Mouse (Mus musculus) lung, adult 2 months (tissue): ENCODE measurements around the gene Gfod2. TPM values are rescaled to one million over a fixed set of nuclear protein-coding genes. Genes with fewer than 3 reads are reported as not detected.

Experiments
- DNase-seq: peaks from one replicate; pipeline ENCODE4 v3.0.0; 2022
- H3K4me1 ChIP-seq: fragments of 200-500 bp; 2 replicates; pipeline ENCODE4 v1.6.1; 2011; ENCODE audit warnings: low read length; ENCODE audit not compliant: control insufficient read depth, insufficient read depth
- H3K4me3 ChIP-seq: fragments of 200-500 bp; replicated peaks from 2 replicates; pipeline ENCODE3; 2011; ENCODE audit warnings: low read depth, mild to moderate bottlenecking, control low read depth, low read length; ENCODE audit errors: extremely low read depth
- CTCF ChIP-seq: fragments of 200-500 bp; IDR thresholded peaks from 2 replicates; pipeline ENCODE4 v1.5.1; 2011; ENCODE audit warnings: mild to moderate bottlenecking, low read length, control low read depth; ENCODE audit not compliant: insufficient read depth
- POLR2A ChIP-seq: fragments of 200-500 bp; IDR thresholded peaks from 2 replicates; pipeline ENCODE4 v1.6.1; 2011; ENCODE audit warnings: low read depth, mild to moderate bottlenecking, control low read depth, low read length, borderline replicate concordance; ENCODE audit errors: extremely low read depth
- WGBS: fragments of 180-500 bp; shearing (Covaris S2); methylation state at CpG from one replicate; pipeline ENCODE4 v1.1.7; 2018; 5-methylcytosine and 5-hydroxymethylcytosine counted together
- polyA plus RNA-seq: library from polyadenylated mRNA; depleted of rRNA; stranded (reverse); fragments of >200 nt; gene quantifications from 2 replicates; pipeline ENCODE4 v1.2.3, GENCODE M21; 2012

Gene Gfod2
- polyA plus RNA-seq, 1 experiment = 12.2 TPM

DNA sequence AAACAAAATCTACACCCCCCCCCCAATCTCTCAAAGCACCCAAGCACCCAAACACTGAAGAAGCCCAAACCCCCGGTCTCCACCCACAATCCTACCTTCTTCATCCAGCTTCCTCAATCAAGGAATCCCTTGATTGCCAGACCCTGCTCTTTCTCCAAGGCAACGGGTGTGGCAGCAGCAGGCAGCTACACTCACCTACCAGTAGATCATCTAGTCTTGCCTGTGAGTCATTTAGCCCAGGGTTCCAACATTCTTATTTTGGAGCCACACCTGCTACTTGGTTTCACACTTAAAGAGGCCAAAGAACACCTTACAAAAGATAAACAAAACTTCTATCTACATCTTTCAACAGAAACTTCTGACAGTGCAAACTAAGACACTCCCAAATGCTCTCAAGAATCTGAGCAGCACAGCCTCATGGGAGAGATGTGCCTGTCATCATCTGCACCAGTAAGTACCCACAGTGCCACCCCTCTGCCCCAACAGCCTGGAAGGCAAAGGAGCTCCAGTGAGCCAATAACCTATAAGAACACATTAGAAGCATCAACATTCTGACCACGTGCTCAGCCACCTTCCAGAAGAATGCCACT lies 35.6 kb upstream of the Gfod2 start:
- peaks cover 17% of the 10 kb centered on the region for H3K4me1 ChIP-seq
- no peak for DNase-seq
- no peak overlapping the region for H3K4me3 ChIP-seq
- TF ChIP-seq CTCF (no peak), POLR2A (no peak)
- 52% methylated on average over 3 of the region's 3 CpGs for WGBS

DNA sequence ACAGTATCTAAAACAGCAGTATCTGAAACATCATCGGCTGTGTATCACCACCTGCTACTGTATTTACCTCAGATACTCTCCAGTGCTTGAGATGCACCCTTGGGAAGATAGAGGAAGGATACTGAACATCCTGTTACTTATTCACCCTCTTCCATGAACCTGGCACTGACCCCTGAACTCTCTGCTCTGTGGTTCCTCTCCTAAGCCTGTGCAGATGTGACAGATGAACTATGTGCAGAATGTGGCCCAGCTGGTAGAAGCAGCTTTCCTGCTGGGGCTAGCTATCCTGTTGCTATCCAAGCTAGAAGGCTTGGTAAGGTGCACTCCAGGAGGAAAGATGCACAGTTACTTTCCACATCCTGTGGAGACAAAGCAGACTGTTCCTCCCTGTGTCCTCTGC lies 34.9 kb upstream of the Gfod2 start:
- TF ChIP-seq CTCF = no peak
- no peak for TF ChIP-seq POLR2A
- H3K4me1 ChIP-seq = peaks cover 9% of the 10 kb centered on the region; the same call in 1 of the 2 replicates
- H3K4me3 ChIP-seq = no peak overlapping the region
- 71% methylated on average over 1 of the region's 1 CpGs for WGBS
- DNase-seq = no peak

- no peak for TF ChIP-seq POLR2A
- TF ChIP-seq CTCF = no peak
- DNase-seq = no peak
- no peak overlapping the region for H3K4me3 ChIP-seq
- peaks cover 9% of the 10 kb centered on the region; the same call in 1 of the 2 replicates for H3K4me1 ChIP-seq
Measured at GRCm38 (mm10) chr8:105789626-105790025, 31.2 kb upstream of the Gfod2 start.

DNA sequence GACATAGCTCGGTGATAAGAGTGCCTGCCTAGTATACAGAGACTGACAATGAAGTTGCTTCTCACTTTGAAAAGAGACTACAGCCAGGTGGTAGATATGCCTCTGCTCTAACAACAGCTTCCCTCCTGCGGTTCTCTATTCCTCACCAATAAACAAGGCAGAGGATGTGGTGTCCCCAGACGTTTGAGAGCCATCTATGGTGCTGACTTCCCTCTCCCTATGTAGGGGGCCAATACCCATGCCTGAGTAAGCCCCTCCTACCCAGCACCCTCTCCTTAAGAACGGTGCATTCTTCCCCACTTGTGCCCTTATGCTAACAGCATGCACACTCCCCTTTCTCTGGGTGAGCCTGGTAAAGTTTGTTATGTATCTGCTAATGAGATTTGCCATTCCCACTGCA lies 30.5 kb upstream of the Gfod2 start:
- 48% methylated on average over 4 of the region's 4 CpGs for WGBS
- TF ChIP-seq POLR2A (no peak), CTCF (no peak)

GRCm38 (mm10) chr8:105788241-105788640 lies 29.8 kb upstream of the Gfod2 start:
- no peak overlapping the region for H3K4me3 ChIP-seq
- DNase-seq = peak; percentile 66
- WGBS = 95% methylated on average over 2 of the region's 2 CpGs
- TF ChIP-seq CTCF (peak; percentile 51), POLR2A (no peak)
- H3K4me1 ChIP-seq = peaks cover 9% of the 10 kb centered on the region; the same call in 1 of the 2 replicates

More for the DNA sequence above, 30.5 kb upstream of the Gfod2 start:
- DNase-seq = no peak
- peaks cover 9% of the 10 kb centered on the region; the same call in 1 of the 2 replicates for H3K4me1 ChIP-seq
- no peak overlapping the region for H3K4me3 ChIP-seq

- TF ChIP-seq POLR2A (no peak), CTCF (no peak)
- no peaks in the 10 kb centered on the region for H3K4me1 ChIP-seq
- DNase-seq = no peak
- WGBS = 70% methylated on average over 5 of the region's 5 CpGs
- no peak overlapping the region for H3K4me3 ChIP-seq
Measured at GRCm38 (mm10) chr8:105780298-105780697, 21.8 kb upstream of the Gfod2 start.

DNA sequence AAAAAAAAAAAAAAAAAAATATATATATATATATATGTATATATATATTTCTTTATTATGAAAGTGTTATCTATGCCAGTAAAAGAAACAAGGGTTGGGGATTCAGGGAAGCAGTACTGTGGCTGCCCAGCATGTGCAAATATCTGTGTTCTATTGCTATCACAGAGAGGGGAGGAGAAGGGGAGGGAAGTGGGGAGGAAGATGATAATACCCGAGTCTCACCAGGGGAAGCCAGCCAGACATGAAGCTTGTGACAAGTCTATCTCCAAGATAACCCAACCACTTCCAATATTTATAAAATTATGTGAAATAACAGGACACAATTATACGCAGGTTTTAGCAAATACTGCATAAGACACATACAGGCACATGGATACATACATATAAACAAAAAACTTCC lies 19.4 kb upstream of the Gfod2 start:
- no peak for DNase-seq
- Histone ChIP-seq H3K4me1 (no peaks in the 10 kb centered on the region), H3K4me3 (no peak overlapping the region)
- 73% methylated on average over 2 of the region's 2 CpGs for WGBS
- TF ChIP-seq POLR2A = no peak
- TF ChIP-seq CTCF = no peak

DNA sequence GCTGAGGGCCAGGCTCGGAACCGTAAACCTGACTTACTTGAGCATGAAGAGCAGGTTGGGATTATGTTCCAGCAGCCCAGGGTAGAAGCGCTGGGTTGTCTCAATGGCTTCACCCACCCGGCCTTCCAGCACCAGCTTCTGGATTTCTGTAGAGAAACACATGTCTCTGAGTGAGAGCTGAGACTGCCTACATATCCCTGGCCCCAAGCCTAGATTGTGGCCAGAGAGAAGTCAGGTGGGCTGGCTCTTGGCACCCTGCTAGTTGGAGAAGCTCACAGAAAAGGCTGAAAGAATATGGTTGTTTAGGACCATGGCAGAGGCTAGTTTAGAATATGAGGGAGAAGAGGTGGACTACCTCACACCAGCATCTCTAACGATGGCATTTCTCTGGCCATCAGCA lies 16.0 kb upstream of the Gfod2 start:
- DNase-seq = no peak
- WGBS = 94% methylated on average over 5 of the region's 5 CpGs
- no peak for TF ChIP-seq POLR2A
- TF ChIP-seq CTCF = no peak
- H3K4me1 ChIP-seq = no peaks in the 10 kb centered on the region
- H3K4me3 ChIP-seq = no peak overlapping the region

- Histone ChIP-seq H3K4me3 (no peak overlapping the region), H3K4me1 (0 out of 2 replicates have a peak, but pooled peaks cover 2% of the 10 kb centered on the region)
- DNase-seq = no peak
- 87% methylated on average over 1 of the region's 1 CpGs for WGBS
- TF ChIP-seq CTCF (no peak), POLR2A (no peak)
Measured at GRCm38 (mm10) chr8:105773441-105773861, 15.0 kb upstream of the Gfod2 start.
